Mouse (Mus musculus): ENCODE measurements around the gene Map1b. TPM values are rescaled to one million over a fixed set of nuclear protein-coding genes. Genes with fewer than 3 reads are reported as not detected.

Map1b gene
- polyA plus RNA-seq, 1 experiment from 2014 or later, result 23.4 TPM

DNA sequence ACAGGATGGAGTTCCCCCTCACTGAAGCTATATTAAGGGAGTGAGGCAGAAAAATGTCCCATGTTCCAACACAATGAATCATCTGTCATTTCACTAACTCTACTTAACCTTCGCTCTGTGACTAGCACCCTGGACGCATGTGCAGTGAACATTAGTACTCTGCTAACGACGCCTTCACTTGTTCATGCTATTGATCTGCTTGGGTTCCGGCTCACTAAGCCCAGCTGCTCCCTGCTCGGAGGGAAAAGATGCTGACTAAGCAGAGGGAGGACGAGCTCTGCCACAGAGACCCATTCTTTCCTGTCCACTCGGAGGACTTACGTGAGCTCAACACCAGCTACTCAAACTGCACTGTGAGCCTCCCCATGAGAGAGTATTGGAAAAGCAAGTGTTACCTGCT, 33.2 kb upstream of the Map1b start:
- ATAC-seq (replicated peaks; ENCODE audit: low FRiP score, low read depth), result no peak
- no peaks in the 10 kb centered on the region for H3K36me3 ChIP-seq (ENCODE audit: insufficient read depth, low read length)
- H3K4me2 ChIP-seq (ENCODE audit: low read length), result no peak overlapping the region
- no peaks in the 10 kb centered on the region for H3K9me3 ChIP-seq (replicated peaks; ENCODE audit: low read length)
- H3K4me3 ChIP-seq (replicated peaks; ENCODE audit: low read depth, low read length), result no peak overlapping the region
- TF ChIP-seq CTCF (IDR thresholded peaks at IDR 0.05; ENCODE audit: low read depth), result no peak
- no peak overlapping the region for H3K9ac ChIP-seq (ENCODE audit: low read depth, low read length)
- peak; percentile 29 for DNase-seq (ENCODE audit: low spot score)
- 13% methylated on average over 9 of the region's 9 CpGs for WGBS
- no peak overlapping the region for H3K27ac ChIP-seq
- no peaks in the 10 kb centered on the region for H3K27me3 ChIP-seq (ENCODE audit: insufficient read depth, low read length)
- H3K4me1 ChIP-seq (replicated peaks; ENCODE audit: insufficient read depth, low read length), result no peaks in the 10 kb centered on the region

DNA sequence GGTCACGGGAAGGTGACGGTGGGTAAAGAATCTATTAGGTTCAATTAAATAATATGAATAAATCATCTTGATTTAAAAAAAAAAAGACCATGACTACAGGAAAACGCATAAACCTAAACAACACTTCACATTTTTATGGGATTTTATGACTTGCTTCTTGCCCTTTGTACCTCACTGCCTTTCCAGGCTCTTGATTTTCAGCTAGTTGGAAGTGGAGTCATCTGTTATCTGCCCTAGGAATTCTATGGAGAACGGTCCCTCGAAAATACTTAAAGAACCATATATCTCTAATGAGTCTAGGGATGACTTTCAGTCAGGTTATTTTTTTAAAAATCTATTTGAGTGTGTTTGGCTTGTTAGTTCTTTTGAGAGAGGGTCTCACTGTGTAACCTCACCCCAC, 30.5 kb upstream of the Map1b start:
- H3K4me2 ChIP-seq (ENCODE audit: low read length), result no peak overlapping the region
- H3K27ac ChIP-seq, result no peak overlapping the region
- no peak overlapping the region for H3K9ac ChIP-seq (ENCODE audit: low read depth, low read length)
- no peaks in the 10 kb centered on the region for H3K27me3 ChIP-seq (ENCODE audit: insufficient read depth, low read length)
- TF ChIP-seq CTCF (IDR thresholded peaks at IDR 0.05; ENCODE audit: low read depth), result no peak
- H3K36me3 ChIP-seq (ENCODE audit: insufficient read depth, low read length), result no peaks in the 10 kb centered on the region
- H3K4me3 ChIP-seq (replicated peaks; ENCODE audit: low read depth, low read length), result no peak overlapping the region
- WGBS, result 43% methylated on average over 5 of the region's 5 CpGs
- DNase-seq (ENCODE audit: low spot score) (no peak), ATAC-seq (replicated peaks; ENCODE audit: low FRiP score, low read depth) (no peak)
- H3K4me1 ChIP-seq (replicated peaks; ENCODE audit: insufficient read depth, low read length), result no peaks in the 10 kb centered on the region
- H3K9me3 ChIP-seq (replicated peaks; ENCODE audit: low read length), result no peaks in the 10 kb centered on the region

DNA sequence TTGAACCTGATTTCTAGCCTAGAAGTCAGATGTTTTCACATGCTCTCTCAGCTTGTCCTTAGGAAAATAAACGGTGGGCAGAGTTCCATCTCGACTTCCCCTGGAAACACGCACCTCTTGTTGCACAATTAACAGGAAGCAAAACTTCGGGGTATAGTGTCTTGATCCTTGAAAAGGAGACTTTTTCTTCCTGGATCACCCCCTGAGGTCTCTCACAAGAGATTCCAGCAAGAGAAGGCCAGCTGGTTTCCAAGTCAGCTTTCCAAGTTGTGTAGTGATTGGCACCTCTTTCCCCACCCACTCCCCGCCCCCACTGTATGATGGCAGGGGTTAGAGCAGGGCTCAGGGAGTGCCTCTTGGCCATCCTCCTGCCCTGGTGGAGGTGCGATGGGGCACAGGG, 28.9 kb upstream of the Map1b start:
- DNase-seq (ENCODE audit: low spot score), result no peak
- Histone ChIP-seq H3K36me3 (ENCODE audit: insufficient read depth, low read length) (no peaks in the 10 kb centered on the region), H3K9ac (ENCODE audit: low read depth, low read length) (no peak overlapping the region), H3K4me3 (replicated peaks; ENCODE audit: low read depth, low read length) (no peak overlapping the region), H3K9me3 (replicated peaks; ENCODE audit: low read length) (no peaks in the 10 kb centered on the region), H3K4me2 (ENCODE audit: low read length) (no peak overlapping the region), H3K27me3 (ENCODE audit: insufficient read depth, low read length) (no peaks in the 10 kb centered on the region), H3K4me1 (replicated peaks; ENCODE audit: insufficient read depth, low read length) (no peaks in the 10 kb centered on the region), H3K27ac (no peak overlapping the region)
- 48% methylated on average over 6 of the region's 6 CpGs for WGBS
- no peak for TF ChIP-seq CTCF (IDR thresholded peaks at IDR 0.05; ENCODE audit: low read depth)
- ATAC-seq (replicated peaks; ENCODE audit: low FRiP score, low read depth), result no peak

DNA sequence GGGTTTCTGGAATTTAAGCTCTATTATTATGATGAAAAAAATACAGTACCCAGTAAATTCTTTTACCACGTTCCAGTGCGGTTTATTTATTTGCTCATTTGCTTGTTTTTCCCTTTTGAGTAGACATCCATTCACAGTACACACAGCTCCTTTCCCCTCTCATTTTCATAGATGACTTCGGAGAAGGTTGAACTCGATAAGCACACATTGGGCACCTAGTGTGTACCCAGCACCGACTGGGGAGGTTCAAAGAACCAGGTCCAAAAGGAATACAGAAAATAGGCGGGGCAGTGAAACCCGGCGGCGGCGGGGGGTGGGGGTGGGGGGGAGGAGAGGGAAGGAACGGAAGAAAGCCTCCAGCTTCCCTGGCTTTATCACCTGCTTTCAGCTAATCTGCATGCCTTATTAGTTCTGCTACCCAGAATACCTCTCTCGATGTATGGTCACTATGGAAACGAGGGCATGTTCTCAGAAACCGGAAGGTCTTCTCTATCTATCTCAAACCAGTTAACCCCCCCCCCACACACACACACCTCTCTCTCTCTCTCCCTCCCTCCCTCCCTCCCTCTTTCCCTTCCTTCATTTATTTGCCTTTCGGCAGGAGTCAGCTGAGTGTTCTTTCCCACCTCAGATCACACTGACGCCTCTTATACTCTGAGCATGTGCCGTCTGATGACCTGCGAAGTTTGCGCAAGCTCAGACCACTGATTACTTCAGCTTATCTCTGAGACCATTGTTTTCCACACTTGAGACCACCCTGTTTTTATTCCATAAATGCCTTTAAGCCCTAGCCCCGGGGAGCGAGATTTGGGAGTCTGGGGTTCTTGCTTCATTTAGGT, 25.3 kb upstream of the Map1b start:
- 40% methylated on average over 21 of the region's 21 CpGs for WGBS
- Histone ChIP-seq H3K9me3 (replicated peaks; ENCODE audit: low read length) (no peaks in the 10 kb centered on the region), H3K4me1 (replicated peaks; ENCODE audit: insufficient read depth, low read length) (no peaks in the 10 kb centered on the region), H3K9ac (ENCODE audit: low read depth, low read length) (no peak overlapping the region), H3K27me3 (ENCODE audit: insufficient read depth, low read length) (no peaks in the 10 kb centered on the region), H3K27ac (no peak overlapping the region), H3K4me3 (replicated peaks; ENCODE audit: low read depth, low read length) (no peak overlapping the region), H3K36me3 (ENCODE audit: insufficient read depth, low read length) (no peaks in the 10 kb centered on the region), H3K4me2 (ENCODE audit: low read length) (0 out of 2 replicates have a peak overlapping the region, but pooled peaks have one; percentile 7)
- DNase-seq (ENCODE audit: low spot score) (no peak), ATAC-seq (replicated peaks; ENCODE audit: low FRiP score, low read depth) (no peak)
- TF ChIP-seq CTCF (IDR thresholded peaks at IDR 0.05; ENCODE audit: low read depth), result no peak

DNA sequence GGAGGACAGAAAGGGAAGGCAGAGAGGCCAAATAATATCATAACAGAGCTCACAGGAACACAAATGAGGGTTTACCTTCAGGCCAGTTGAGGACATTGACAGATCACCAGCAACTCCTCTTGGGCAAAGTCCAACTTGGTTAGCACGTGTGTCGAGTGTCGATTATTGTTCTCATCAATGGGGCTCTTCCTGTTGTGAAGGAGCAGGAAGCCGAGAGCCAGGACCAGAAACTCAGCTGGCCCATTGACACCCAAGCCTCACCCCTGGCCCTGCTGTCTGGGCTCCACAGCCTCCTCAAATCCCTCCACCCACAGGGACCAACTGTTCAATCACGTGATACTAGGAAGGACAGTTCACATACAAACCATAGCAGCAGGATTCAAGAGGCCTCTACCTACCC, 22.9 kb upstream of the Map1b start:
- DNase-seq (ENCODE audit: low spot score), result no peak
- no peaks in the 10 kb centered on the region for H3K27me3 ChIP-seq (ENCODE audit: insufficient read depth, low read length)
- H3K27ac ChIP-seq, result no peak overlapping the region
- no peak overlapping the region for H3K4me3 ChIP-seq (replicated peaks; ENCODE audit: low read depth, low read length)
- WGBS, result 77% methylated on average over 5 of the region's 5 CpGs
- no peaks in the 10 kb centered on the region for H3K9me3 ChIP-seq (replicated peaks; ENCODE audit: low read length)
- H3K36me3 ChIP-seq (ENCODE audit: insufficient read depth, low read length), result no peaks in the 10 kb centered on the region
- no peak overlapping the region for H3K4me2 ChIP-seq (ENCODE audit: low read length)
- TF ChIP-seq CTCF (IDR thresholded peaks at IDR 0.05; ENCODE audit: low read depth), result no peak
- no peaks in the 10 kb centered on the region for H3K4me1 ChIP-seq (replicated peaks; ENCODE audit: insufficient read depth, low read length)
- H3K9ac ChIP-seq (ENCODE audit: low read depth, low read length), result no peak overlapping the region
- no peak for ATAC-seq (replicated peaks; ENCODE audit: low FRiP score, low read depth)

GRCm38 (mm10) chr13:99538851-99539250, 22.5 kb upstream of the Map1b start:
- no peaks in the 10 kb centered on the region for H3K27me3 ChIP-seq (ENCODE audit: insufficient read depth, low read length)
- no peaks in the 10 kb centered on the region for H3K9me3 ChIP-seq (replicated peaks; ENCODE audit: low read length)
- no peak overlapping the region for H3K27ac ChIP-seq
- ATAC-seq (replicated peaks; ENCODE audit: low FRiP score, low read depth) (no peak), DNase-seq (ENCODE audit: low spot score) (no peak)
- no peak for TF ChIP-seq CTCF (IDR thresholded peaks at IDR 0.05; ENCODE audit: low read depth)
- no peak overlapping the region for H3K4me2 ChIP-seq (ENCODE audit: low read length)
- H3K9ac ChIP-seq (ENCODE audit: low read depth, low read length), result no peak overlapping the region
- 93% methylated on average over 11 of the region's 11 CpGs for WGBS
- H3K4me3 ChIP-seq (replicated peaks; ENCODE audit: low read depth, low read length), result no peak overlapping the region
- no peaks in the 10 kb centered on the region for H3K36me3 ChIP-seq (ENCODE audit: insufficient read depth, low read length)
- H3K4me1 ChIP-seq (replicated peaks; ENCODE audit: insufficient read depth, low read length), result no peaks in the 10 kb centered on the region
